Mouse (Mus musculus) liver, adult 2 months (tissue): Measurements from ENCODE around the gene 2300002M23Rik. TPM values are rescaled to one million over a fixed set of nuclear protein-coding genes. Genes with fewer than 3 reads are reported as not detected.

Experiments
- DNase-seq: peaks from one replicate; pipeline ENCODE4 v3.0.0-alpha.2; 2011; ENCODE audit warnings: low read depth, low spot score; ENCODE audit errors: extremely low read depth
- H3K27ac ChIP-seq: fragments of 200-500 bp; replicated peaks from 2 replicates; pipeline ENCODE4 v1.5.1; 2012; ENCODE audit warnings: low read depth, mild to moderate bottlenecking, control low read depth, inconsistent platforms, low read length; ENCODE audit not compliant: insufficient read depth
- H3K27me3 ChIP-seq: fragments of 200-500 bp; 2 replicates; pipeline ENCODE4 v1.6.1; 2012; ENCODE audit warnings: mild to moderate bottlenecking, moderate library complexity, low read length, inconsistent platforms; ENCODE audit not compliant: control insufficient read depth, insufficient read depth
- H3K36me3 ChIP-seq: fragments of 200-500 bp; 2 replicates; pipeline ENCODE4 v1.6.1; 2012; ENCODE audit warnings: low read length, inconsistent platforms; ENCODE audit not compliant: control insufficient read depth, insufficient read depth
- H3K4me1 ChIP-seq: fragments of 200-500 bp; 2 replicates; pipeline ENCODE4 v1.6.1; 2011; ENCODE audit warnings: low read length; ENCODE audit not compliant: control insufficient read depth, insufficient read depth
- H3K4me3 ChIP-seq: fragments of 200-500 bp; 2 replicates; pipeline ENCODE4 v1.5.1; 2011; ENCODE audit warnings: low read depth, mild to moderate bottlenecking, control low read depth, low read length, moderate library complexity; ENCODE audit not compliant: insufficient read depth
- H3K79me2 ChIP-seq: fragments of 200-500 bp; 2 replicates; pipeline ENCODE4 v1.6.1; 2012; ENCODE audit warnings: inconsistent platforms, mild to moderate bottlenecking, low read length, moderate library complexity; ENCODE audit not compliant: control insufficient read depth, insufficient read depth
- H3K9ac ChIP-seq: fragments of 200-500 bp; 2 replicates; pipeline ENCODE4 v1.6.1; 2012; ENCODE audit warnings: low read depth, mild to moderate bottlenecking, control low read depth, inconsistent platforms, low read length
- CTCF ChIP-seq: fragments of 200-500 bp; IDR thresholded peaks from 2 replicates; pipeline ENCODE4 v1.5.1; 2011; ENCODE audit warnings: low read depth, low read length, control low read depth
- POLR2A ChIP-seq: fragments of 200-500 bp; IDR thresholded peaks from 2 replicates; pipeline ENCODE4 v1.6.1; 2011; ENCODE audit warnings: low read length, control low read depth; ENCODE audit not compliant: insufficient read depth; ENCODE audit errors: extremely low read depth
- WGBS: fragments of 180-500 bp; shearing (Covaris S2); methylation state at CpG from one replicate; pipeline ENCODE4 v1.1.7; 2018; 5-methylcytosine and 5-hydroxymethylcytosine counted together
- polyA plus RNA-seq: library from polyadenylated mRNA; depleted of rRNA; stranded (reverse); fragments of >200 nt; gene quantifications from 2 replicates; pipeline ENCODE4 v1.2.3, GENCODE M21; 2012; rRNA removed
- total RNA-seq: library from RNA; depleted of rRNA; stranded (reverse); fragments of >200 nt; gene quantifications from 2 replicates; pipeline ENCODE4 v1.2.3, GENCODE M21; 2014; rRNA removed

The 2300002M23Rik gene
- total RNA-seq (not detected in 2 replicates), polyA plus RNA-seq (not detected in 2 replicates)

DNA sequence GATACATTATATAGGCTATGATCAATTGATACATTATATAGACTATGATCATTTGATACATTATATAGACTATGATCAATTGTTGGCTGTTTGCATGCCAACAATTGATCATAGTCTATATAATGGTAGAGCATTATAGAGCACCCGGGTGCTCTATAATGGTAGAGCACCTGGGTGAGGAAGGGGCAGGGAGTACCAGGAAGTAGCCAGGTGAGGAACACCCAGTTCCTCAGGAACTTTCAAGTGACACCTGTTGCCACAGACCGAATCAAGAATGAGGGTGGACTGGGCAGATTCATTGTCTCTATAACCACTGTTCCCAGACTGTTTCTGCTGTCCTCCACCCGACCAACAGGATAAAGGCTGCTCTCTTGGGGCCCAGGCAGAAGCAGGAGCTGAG lies at the start of gene 2300002M23Rik:
TSS of gene 2300002M23Rik (plus strand) at position 301 of the 400 bp plus-strand sequence.
- 55% methylated on average over 3 of the region's 3 CpGs for WGBS
- Histone ChIP-seq H3K27me3 (peaks cover 12% of the 10 kb centered on the region), H3K79me2 (no peaks in the 10 kb centered on the region), H3K4me1 (no peaks in the 10 kb centered on the region), H3K4me3 (no peak within 1 kb of the TSS), H3K27ac (no peak within 1 kb of the TSS), H3K36me3 (no peaks in the 10 kb centered on the region), H3K9ac (no peak within 1 kb of the TSS)
- no peak for DNase-seq
- TF ChIP-seq CTCF (no peak), POLR2A (no peak)

DNA sequence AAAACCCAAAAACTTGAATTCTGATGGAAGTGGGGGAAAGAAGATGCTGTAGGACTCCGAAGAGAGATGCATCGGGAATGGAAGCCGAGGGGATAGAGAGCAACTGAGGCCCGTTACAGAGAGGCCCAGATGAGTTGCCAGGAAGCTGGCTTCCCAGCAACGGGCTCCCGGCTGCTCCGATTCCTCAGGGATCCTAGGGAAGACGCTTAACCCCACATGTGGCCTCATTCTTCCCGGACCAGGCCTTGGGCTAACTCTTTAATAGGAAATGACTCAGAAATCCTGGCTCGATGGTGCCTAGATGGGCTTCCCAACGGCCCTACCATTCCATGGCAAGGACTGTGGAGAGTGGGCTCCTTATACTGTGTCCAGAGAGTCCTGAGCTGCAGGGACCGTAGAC lies 49.7 kb upstream of the 2300002M23Rik start:
- no peak for TF ChIP-seq CTCF
- no peak for TF ChIP-seq POLR2A
- Histone ChIP-seq H3K36me3 (no peaks in the 10 kb centered on the region), H3K4me1 (peaks cover 4% of the 10 kb centered on the region), H3K9ac (no peak overlapping the region), H3K27me3 (no peaks in the 10 kb centered on the region), H3K4me3 (peak overlapping the region; percentile 22; the same call in 1 of the 2 replicates), H3K79me2 (no peaks in the 10 kb centered on the region), H3K27ac (no peak overlapping the region)
- 19% methylated on average over 12 of the region's 12 CpGs for WGBS
- no peak for DNase-seq

DNA sequence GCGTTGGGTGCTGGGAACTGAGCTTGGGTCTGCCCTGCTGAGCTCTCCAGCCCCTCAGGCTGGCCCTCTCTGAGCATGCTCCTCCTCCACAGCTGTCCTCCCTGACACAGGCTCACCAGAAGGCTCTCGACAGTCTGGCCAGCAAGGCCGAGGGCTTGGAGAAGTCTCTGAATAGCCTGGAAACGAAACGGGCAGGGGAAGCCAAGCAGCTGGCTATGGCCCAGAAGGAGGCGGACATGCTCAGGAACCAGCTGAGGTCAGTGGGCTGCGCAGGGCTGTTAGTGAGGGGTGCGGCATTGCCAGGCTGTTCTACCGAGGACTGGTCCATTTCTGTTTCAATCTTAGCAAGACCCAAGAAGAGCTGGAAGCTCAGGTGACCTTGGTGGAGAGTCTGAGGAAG lies 42.9 kb upstream of the 2300002M23Rik start:
- TF ChIP-seq POLR2A: no peak
- TF ChIP-seq CTCF: no peak
- no peak for DNase-seq
- H3K4me1 ChIP-seq: no peaks in the 10 kb centered on the region
- H3K27ac ChIP-seq: no peak overlapping the region
- no peaks in the 10 kb centered on the region for H3K36me3 ChIP-seq
- no peaks in the 10 kb centered on the region for H3K79me2 ChIP-seq
- H3K9ac ChIP-seq: no peak overlapping the region
- 95% methylated on average over 9 of the region's 9 CpGs for WGBS
- no peak overlapping the region for H3K4me3 ChIP-seq
- H3K27me3 ChIP-seq: no peaks in the 10 kb centered on the region

DNA sequence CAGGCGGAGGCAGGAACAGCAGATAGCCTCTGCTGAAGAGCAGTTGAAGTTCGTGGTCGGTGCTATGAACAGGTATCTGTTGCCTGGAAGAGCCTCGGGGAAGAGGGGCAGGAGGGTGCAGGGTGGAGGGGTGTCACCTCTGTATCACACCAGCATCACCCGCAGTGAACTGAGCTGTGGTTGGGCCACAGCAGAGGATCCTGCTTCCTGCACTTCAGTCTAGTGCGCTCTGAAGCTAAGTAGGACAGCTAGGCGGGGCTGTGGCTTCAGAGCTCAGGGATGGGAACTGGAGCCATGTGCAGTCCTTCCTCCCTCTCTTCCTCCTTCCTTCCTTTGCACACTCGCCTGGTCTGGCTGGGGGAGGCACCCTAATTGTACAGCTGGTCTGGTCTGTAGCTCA lies 40.6 kb upstream of the 2300002M23Rik start:
- Histone ChIP-seq H3K9ac (no peak overlapping the region), H3K36me3 (no peaks in the 10 kb centered on the region), H3K79me2 (no peaks in the 10 kb centered on the region), H3K4me3 (no peak overlapping the region), H3K27ac (no peak overlapping the region), H3K27me3 (no peaks in the 10 kb centered on the region), H3K4me1 (no peaks in the 10 kb centered on the region)
- 86% methylated on average over 8 of the region's 8 CpGs for WGBS
- no peak for TF ChIP-seq POLR2A
- TF ChIP-seq CTCF: no peak
- no peak for DNase-seq

DNA sequence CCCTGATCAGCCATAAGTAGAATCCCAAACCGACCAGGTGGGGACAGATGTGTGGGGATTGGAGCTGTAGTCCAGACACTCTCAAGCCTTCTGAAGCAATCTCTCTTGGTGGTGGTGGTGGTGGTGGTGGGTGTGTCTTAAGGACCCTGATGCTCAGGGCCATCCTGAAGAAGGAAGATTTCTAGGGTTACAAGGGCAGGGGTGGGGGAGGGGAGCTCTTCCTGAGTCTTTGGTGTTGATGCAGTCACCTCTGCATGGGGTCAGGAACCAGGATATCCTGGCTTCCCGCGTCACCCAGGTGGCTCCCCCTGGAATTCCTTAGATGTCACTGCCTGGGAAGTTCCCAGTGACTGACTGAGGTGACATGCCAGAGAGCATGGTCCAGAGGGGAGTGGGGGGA lies 34.9 kb upstream of the 2300002M23Rik start:
- no peak for TF ChIP-seq POLR2A
- no peak for TF ChIP-seq CTCF
- H3K9ac ChIP-seq: no peak overlapping the region
- H3K4me3 ChIP-seq: no peak overlapping the region
- DNase-seq: no peak
- no peaks in the 10 kb centered on the region for H3K4me1 ChIP-seq
- 26% methylated on average over 3 of the region's 3 CpGs for WGBS
- no peak overlapping the region for H3K27ac ChIP-seq
- H3K27me3 ChIP-seq: no peaks in the 10 kb centered on the region
- H3K79me2 ChIP-seq: no peaks in the 10 kb centered on the region
- no peaks in the 10 kb centered on the region for H3K36me3 ChIP-seq

DNA sequence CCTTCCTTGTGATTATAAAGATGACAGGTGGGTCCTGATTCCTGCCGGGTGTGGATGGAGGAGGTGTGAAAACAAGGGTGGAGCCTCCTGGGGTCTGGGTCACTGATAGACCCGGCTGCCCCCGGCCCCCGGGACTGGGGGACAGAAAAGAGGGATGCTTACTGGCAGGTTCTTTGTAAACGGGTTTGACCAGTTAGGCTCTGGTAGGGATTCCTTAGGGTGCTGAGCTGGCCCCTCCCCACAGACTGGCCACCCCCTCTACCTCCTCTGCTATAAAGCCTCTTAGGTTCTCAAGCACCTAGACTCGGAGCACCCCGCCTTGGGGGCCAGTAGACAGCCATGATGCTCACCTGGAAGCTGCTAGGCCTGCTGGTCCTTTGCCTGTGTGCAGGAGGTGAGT lies 34.3 kb upstream of the 2300002M23Rik start, which contains the start of gene Psors1c2:
TSS of gene Psors1c2 (plus strand) at position 301 of the 400 bp plus-strand sequence.
- Histone ChIP-seq H3K4me3 (no peak within 1 kb of the TSS), H3K27me3 (no peaks in the 10 kb centered on the region), H3K79me2 (no peaks in the 10 kb centered on the region), H3K9ac (no peak within 1 kb of the TSS), H3K27ac (no peak within 1 kb of the TSS), H3K4me1 (no peaks in the 10 kb centered on the region), H3K36me3 (no peaks in the 10 kb centered on the region)
- 28% methylated on average over 7 of the region's 7 CpGs for WGBS
- no peak for TF ChIP-seq CTCF
- no peak for TF ChIP-seq POLR2A
- no peak for DNase-seq
